In the genomic region with DNA sequence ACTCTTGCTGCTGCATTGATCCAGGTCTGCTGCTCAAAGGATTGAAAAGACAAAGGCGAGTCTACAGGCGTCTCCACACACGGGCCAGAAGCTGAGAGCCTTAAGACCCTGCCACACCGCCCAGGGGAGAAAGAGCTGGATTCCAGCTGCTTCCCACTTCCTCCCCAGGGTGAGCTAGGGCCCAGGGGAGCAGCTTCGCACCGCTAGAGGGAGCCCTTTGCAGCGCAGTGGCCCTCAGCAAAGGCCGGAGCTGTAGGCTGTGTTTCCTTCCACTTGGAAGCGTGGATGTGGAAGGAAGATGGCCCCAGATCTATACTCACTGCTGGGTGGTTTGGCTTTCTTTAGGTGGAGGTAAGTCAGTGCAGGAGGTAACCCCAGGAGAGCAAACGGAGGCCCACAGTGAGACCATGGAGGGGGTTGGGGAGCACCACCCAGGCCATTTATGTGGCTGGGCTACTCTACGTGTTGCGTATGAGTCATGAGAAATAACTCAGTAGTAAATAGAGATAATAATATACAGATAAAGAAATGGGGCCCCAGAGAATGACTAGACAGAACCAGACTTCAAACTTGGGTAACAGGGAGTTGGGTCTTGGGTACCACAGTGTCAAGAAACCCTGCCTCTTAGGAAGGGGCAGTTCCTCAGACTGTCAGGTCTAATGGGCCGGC, we compare ENCODE assay signal across 8 mouse cellular contexts. TPM values are rescaled to one million over a fixed set of nuclear protein-coding genes. Genes with fewer than 3 reads are reported as not detected.
DNase-seq lines count a peak whose midpoint lies in the region; ATAC-seq lines count a peak whose summit lies in the region.

No protein-coding gene starts in this region.

- DNase-seq in WW6 (ENCODE audit: low read depth, low spot score) = peak; percentile 83
- DNase-seq in cerebellum, postnatal 10 days = peak; percentile 76 to 79
- DNase-seq in gastrocnemius, adult 18-20 months (ENCODE audit: low spot score) = peak; percentile 82
- peak; percentile 53 for DNase-seq in left cerebral cortex, adult 11 months (ENCODE audit: low spot score)
- peak; percentile 93 for DNase-seq in lung, postnatal 36 days
- DNase-seq in right cerebral cortex, postnatal 36 days (ENCODE audit: low spot score in 2 of 2) = peak; percentile 42 to 55
- peak; percentile 78 to 81 for DNase-seq in urinary bladder, postnatal 36 days (ENCODE audit: low spot score in 2 of 2)

- no peaks in the 10 kb centered on the region for H3K36me3 ChIP-seq in hindbrain, embryonic 16.5 days (ENCODE audit: control insufficient read depth, insufficient read depth, low read length)

- WGBS in hindbrain, embryonic 16.5 days = 30% methylated on average over 13 of the region's 13 CpGs

- H3K4me3 ChIP-seq in hindbrain, embryonic 16.5 days (ENCODE audit: low read length) = no peak overlapping the region

- H3K4me2 ChIP-seq in hindbrain, embryonic 16.5 days (ENCODE audit: low read length) = no peak overlapping the region

- H3K27me3 ChIP-seq in hindbrain, embryonic 16.5 days (replicated peaks; ENCODE audit: control insufficient read depth, insufficient read depth, low read length) = no peaks in the 10 kb centered on the region

- no peaks in the 10 kb centered on the region for H3K9me3 ChIP-seq in hindbrain, embryonic 16.5 days (ENCODE audit: control insufficient read depth, low read length)

- H3K9ac ChIP-seq in hindbrain, embryonic 16.5 days (ENCODE audit: low read depth, low read length) = no peak overlapping the region; the same call in 1 of the 2 replicates

- peak; percentile 60; the same call in 1 of the 2 replicates for ATAC-seq in hindbrain, embryonic 16.5 days

- H3K27ac ChIP-seq in hindbrain, embryonic 16.5 days (ENCODE audit: low read depth, low read length) = no peak overlapping the region

- H3K4me1 ChIP-seq in hindbrain, embryonic 16.5 days (ENCODE audit: control insufficient read depth, insufficient read depth, low read depth, low read length) = no peaks in the 10 kb centered on the region

RNA-seq across cellular contexts. Expression of gene Tha1, which starts 39.5 kb away (rescaled TPM):
- total RNA-seq in gastrocnemius, adult 18-20 months (2021) = 1 to 10 TPM; 3.6 to 4.3 TPM
- 4.5 and 5.5 TPM in 2 replicates for polyA plus RNA-seq in hindbrain, embryonic 16.5 days (2015; fragmentation: Nextera tagmentation; extraction: Ambion mirVana)

RNA-seq across cellular contexts. Expression of gene Tmem235, which starts 52.3 kb away (rescaled TPM):
- total RNA-seq in gastrocnemius, adult 18-20 months (2021) = not detected
- polyA plus RNA-seq in hindbrain, embryonic 16.5 days (2015; fragmentation: Nextera tagmentation; extraction: Ambion mirVana) = 0.08 TPM in 1 of 2 replicates, not detected in the other

RNA-seq across cellular contexts. Expression of gene Socs3, which starts 57.0 kb away (rescaled TPM):
- 1 to 10 TPM; 3.1 to 6.6 TPM for total RNA-seq in gastrocnemius, adult 18-20 months (2021)
- polyA plus RNA-seq in hindbrain, embryonic 16.5 days (2015; fragmentation: Nextera tagmentation; extraction: Ambion mirVana) = 7.5 and 8.9 TPM in 2 replicates
